Mouse (Mus musculus) cerebellum, adult 18-20 months (tissue): ENCODE data around the gene Tmco3.

Experiments
- DNase-seq, 2 experiments: peaks; one replicate each; pipeline ENCODE4 v3.0.0; 2021

The Tmco3 gene

GRCm38 (mm10) chr8:13287692-13288623 is at the start of gene Tmco3, which contains the start of gene Dcun1d2:
Tmco3 (plus strand) TSS chr8:13288190.
Dcun1d2 (minus strand) TSS chr8:13288131.
- peak; percentile 96 to 99 for DNase-seq

- DNase-seq = no peak
Observed at GRCm38 (mm10) chr8:13240055-13240454, 47.9 kb upstream of the Tmco3 start.

GRCm38 (mm10) chr8:13240691-13241090 is 47.3 kb upstream of the Tmco3 start:
- DNase-seq = no peak

GRCm38 (mm10) chr8:13242985-13243870 is 44.8 kb upstream of the Tmco3 start:
- no peak for DNase-seq

GRCm38 (mm10) chr8:13244343-13244880 is 43.6 kb upstream of the Tmco3 start:
- no peak for DNase-seq

- no peak for DNase-seq
Observed at GRCm38 (mm10) chr8:13252837-13253236, 35.2 kb upstream of the Tmco3 start.

- DNase-seq = no peak
Observed at GRCm38 (mm10) chr8:13253413-13253812, 34.6 kb upstream of the Tmco3 start.

- DNase-seq = peak; percentile 69 to 70
Observed at GRCm38 (mm10) chr8:13254019-13254418, 34.0 kb upstream of the Tmco3 start, which contains the start of gene Adprhl1. Adprhl1 (minus strand) TSS chr8:13254162.

- DNase-seq = no peak
Observed at GRCm38 (mm10) chr8:13263376-13263775, 24.6 kb upstream of the Tmco3 start.

- DNase-seq = no peak
Observed at GRCm38 (mm10) chr8:13267566-13267965, 20.4 kb upstream of the Tmco3 start.

- no peak for DNase-seq
Observed at GRCm38 (mm10) chr8:13272834-13273233, 15.2 kb upstream of the Tmco3 start.

GRCm38 (mm10) chr8:13276941-13277447 is 11.0 kb upstream of the Tmco3 start:
- DNase-seq = no peak

GRCm38 (mm10) chr8:13283200-13283599 is 4.8 kb upstream of the Tmco3 start:
- DNase-seq = no peak

- peak; percentile 92 to 96 for DNase-seq
Observed at GRCm38 (mm10) chr8:13287304-13287691, 692 bp upstream of the Tmco3 start.

- no peak for DNase-seq
Observed at GRCm38 (mm10) chr8:13288646-13289045, 656 bp downstream of the Tmco3 start.

GRCm38 (mm10) chr8:13292364-13292763 is 4.4 kb downstream of the Tmco3 start:
- peak; percentile 76 to 83 for DNase-seq

- DNase-seq = no peak
Observed at GRCm38 (mm10) chr8:13293677-13294470, 5.9 kb downstream of the Tmco3 start.

- no peak for DNase-seq
Observed at GRCm38 (mm10) chr8:13299571-13299970, 11.6 kb downstream of the Tmco3 start.

GRCm38 (mm10) chr8:13301036-13301435 is 13.0 kb downstream of the Tmco3 start:
- DNase-seq = no peak

- no peak for DNase-seq
Observed at GRCm38 (mm10) chr8:13305459-13305858, 17.5 kb downstream of the Tmco3 start.

- no peak for DNase-seq
Observed at GRCm38 (mm10) chr8:13305884-13306283, 17.9 kb downstream of the Tmco3 start.

GRCm38 (mm10) chr8:13306309-13306909 is 18.4 kb downstream of the Tmco3 start:
- no peak for DNase-seq
